Mouse (Mus musculus) midbrain, embryonic 11.5 days (tissue): ENCODE results near the gene Rasd2. TPM values are rescaled to one million over a fixed set of nuclear protein-coding genes. Genes with fewer than 3 reads are reported as not detected.

Experiments
- ATAC-seq: fragments of 200-750 bp; cut with Nextera tagmentation; 2 replicates; pipeline ENCODE4 v1.8.0; 2017; ENCODE audit warnings: moderate TSS enrichment, moderate library complexity; ENCODE audit not compliant: low FRiP score
- DNase-seq: peaks from one replicate; pipeline ENCODE4 v3.0.0; 2015; ENCODE audit warnings: low spot score; ENCODE audit errors: missing footprints
- H3K27ac ChIP-seq: fragments of 300-500 bp; sonication (generic); 2 replicates; pipeline ENCODE4 v1.5.1; 2014; ENCODE audit warnings: low read depth, low read length
- H3K27me3 ChIP-seq: fragments of 300-500 bp; sonication (generic); 2 replicates; pipeline ENCODE4 v1.6.1; 2014; ENCODE audit warnings: mild to moderate bottlenecking, low read length, moderate library complexity, mixed read lengths; ENCODE audit not compliant: control insufficient read depth, insufficient read depth
- H3K36me3 ChIP-seq: fragments of 300-500 bp; sonication (generic); 2 replicates; pipeline ENCODE4 v1.6.1; 2014; ENCODE audit warnings: mild to moderate bottlenecking, low read length, moderate library complexity, mixed read lengths; ENCODE audit not compliant: control insufficient read depth, insufficient read depth
- H3K4me1 ChIP-seq: fragments of 300-500 bp; sonication (generic); 2 replicates; pipeline ENCODE4 v1.6.1; 2014; ENCODE audit warnings: low read length; ENCODE audit not compliant: control insufficient read depth, insufficient read depth
- H3K4me2 ChIP-seq: fragments of 300-500 bp; sonication (generic); 2 replicates; pipeline ENCODE4 v1.6.1; 2014; ENCODE audit warnings: mild to moderate bottlenecking, moderate library complexity
- H3K4me3 ChIP-seq: fragments of 300-500 bp; sonication (generic); 2 replicates; pipeline ENCODE4 v1.5.1; 2014; ENCODE audit warnings: low read depth, low read length
- H3K9ac ChIP-seq: fragments of 300-500 bp; sonication (generic); 2 replicates; pipeline ENCODE4 v1.6.1; 2014; ENCODE audit warnings: low read length
- H3K9me3 ChIP-seq: fragments of 300-500 bp; sonication (generic); 2 replicates; pipeline ENCODE4 v1.6.1; 2016; ENCODE audit warnings: low read length; ENCODE audit not compliant: control insufficient read depth
- WGBS: fragments of 180-500 bp; shearing (Covaris S2); extraction: QIAGEN DNeasy Blood & Tissue Kit; methylation state at CpG from one replicate; pipeline ENCODE4 v1.1.7; 2014; 5-methylcytosine and 5-hydroxymethylcytosine counted together
- polyA plus RNA-seq: library from polyadenylated mRNA; unstranded; fragments of >200 nt; fragmentation: Nextera tagmentation; extraction: Ambion mirVana; gene quantifications from 2 replicates; pipeline ENCODE4 v1.2.1, GENCODE M21; 2014

The Rasd2 gene
- polyA plus RNA-seq, 1 experiment from 2014 or later, result 0.12 TPM

- Histone ChIP-seq H3K9me3 (no peaks in the 10 kb centered on the region), H3K9ac (no peak overlapping the region), H3K27me3 (no peaks in the 10 kb centered on the region), H3K27ac (no peak overlapping the region), H3K4me2 (no peak overlapping the region), H3K4me3 (no peak overlapping the region), H3K4me1 (no peaks in the 10 kb centered on the region), H3K36me3 (no peaks in the 10 kb centered on the region)
- ATAC-seq (no peak), DNase-seq (no peak)
- 90% methylated on average over 3 of the region's 3 CpGs for WGBS
Observed at GRCm38 (mm10) chr8:75254027-75254426, 40.3 kb downstream of the Rasd2 start.

DNA sequence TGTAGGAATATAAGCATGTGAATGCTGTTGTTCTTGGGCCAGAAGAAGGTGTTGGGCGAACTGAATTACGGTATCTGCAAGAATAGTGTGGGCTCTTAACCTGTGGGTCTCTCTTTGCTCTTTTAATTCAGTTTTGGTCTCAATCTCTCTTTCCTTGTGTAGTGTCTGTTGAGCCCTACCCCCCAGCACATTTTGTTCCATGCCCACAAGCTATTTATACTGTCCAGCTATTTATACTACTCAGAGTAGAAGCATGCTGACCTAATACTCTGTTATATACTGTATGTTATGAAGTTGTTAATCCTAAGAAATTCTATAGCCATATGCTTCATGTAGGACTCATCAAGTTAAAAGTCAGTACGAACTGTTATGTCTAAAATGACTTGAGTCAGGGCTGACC lies 41.9 kb downstream of the Rasd2 start:
- ATAC-seq, result no peak

DNA sequence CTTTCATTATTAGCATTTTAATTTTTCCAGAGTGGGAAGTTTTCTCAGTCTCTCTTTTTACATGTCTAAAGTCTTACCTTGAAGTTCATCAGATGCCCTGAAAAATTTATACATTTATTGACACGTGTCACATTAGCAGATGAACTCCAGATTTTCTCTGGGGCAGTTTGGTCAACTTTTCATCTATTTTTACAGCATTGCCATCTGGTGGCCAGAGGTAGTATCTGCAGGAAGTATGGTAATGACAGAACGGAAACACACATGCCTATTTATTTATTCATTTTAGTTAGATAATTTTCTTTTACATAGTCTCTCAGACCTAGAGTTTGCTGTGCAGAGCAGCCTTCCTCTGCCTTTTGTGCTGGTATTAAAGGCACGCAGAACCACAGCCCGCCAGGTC lies 58.4 kb downstream of the Rasd2 start:
- 37% methylated on average over 4 of the region's 4 CpGs for WGBS
- Histone ChIP-seq H3K36me3 (no peaks in the 10 kb centered on the region), H3K4me3 (no peak overlapping the region), H3K9me3 (no peaks in the 10 kb centered on the region), H3K9ac (no peak overlapping the region), H3K4me2 (no peak overlapping the region), H3K27ac (no peak overlapping the region), H3K4me1 (no peaks in the 10 kb centered on the region), H3K27me3 (no peaks in the 10 kb centered on the region)
- peak; percentile 89 for DNase-seq
- peak; percentile 42; the same call in 1 of the 2 replicates for ATAC-seq

More for the DNA sequence above, 41.9 kb downstream of the Rasd2 start:
- Histone ChIP-seq H3K36me3 (no peaks in the 10 kb centered on the region), H3K9me3 (no peaks in the 10 kb centered on the region), H3K4me2 (no peak overlapping the region), H3K4me1 (no peaks in the 10 kb centered on the region), H3K9ac (no peak overlapping the region), H3K27me3 (no peaks in the 10 kb centered on the region), H3K27ac (no peak overlapping the region), H3K4me3 (no peak overlapping the region)
- 84% methylated on average over 3 of the region's 3 CpGs for WGBS
- no peak for DNase-seq

Other genes with a start within 250 kb of the Rasd2 start
- 45.3 and 52.6 TPM in 2 replicates for gene Hmgxb4, start 220.6 kb upstream of the Rasd2 start, polyA plus RNA-seq
- 23.8 and 24.2 TPM in 2 replicates for gene Tom1, start 180.2 kb upstream of the Rasd2 start, polyA plus RNA-seq
- 13.6 and 15.7 TPM in 2 replicates for gene Hmox1, start 120.3 kb upstream of the Rasd2 start, polyA plus RNA-seq
- 175 and 195 TPM in 2 replicates for gene Mcm5, start 104.4 kb upstream of the Rasd2 start, polyA plus RNA-seq
- 0.26 TPM in 1 of 2 replicates, not detected in the other for gene Gm10358, start 192.6 kb downstream of the Rasd2 start, polyA plus RNA-seq
- not detected in 2 replicates for gene Iqcm, start 234.8 kb downstream of the Rasd2 start, polyA plus RNA-seq